Mouse (Mus musculus) MEL (cell line): Measurements from ENCODE around the gene Ttc25. TPM values are rescaled to one million over a fixed set of nuclear protein-coding genes. Genes with fewer than 3 reads are reported as not detected.

ENCODE experiments used
- DNase-seq: peaks from one replicate; pipeline ENCODE4 v3.0.0; 2011; ENCODE audit warnings: low read depth, low spot score
- H3K27ac ChIP-seq: 2 replicates; pipeline ENCODE4 v1.5.1; 2012; ENCODE audit warnings: low read depth, mild to moderate bottlenecking, control low read depth, low read length, moderate library complexity; ENCODE audit not compliant: control insufficient read depth
- H3K27me3 ChIP-seq, 2 experiments: fragments of 150-350 bp in 1 of 2; sonication (generic) in 1 of 2; 2 replicates each; pipeline ENCODE4 v1.6.1; 2012; ENCODE audit warnings: low read length in 2 of 2, mild to moderate bottlenecking in 2 of 2, improper control_type of control experiment in 1 of 2, moderate library complexity in 1 of 2; ENCODE audit not compliant: insufficient read depth in 2 of 2, control insufficient read depth in 1 of 2
- H3K36me3 ChIP-seq, 2 experiments: 2 replicates each; pipeline ENCODE4 v1.6.1; 2012 to 2014; ENCODE audit warnings: low read length in 2 of 2, improper control_type of control experiment in 1 of 2, inconsistent platforms in 1 of 2, mild to moderate bottlenecking in 1 of 2; ENCODE audit not compliant: insufficient read depth in 2 of 2, control insufficient read depth in 1 of 2
- H3K4me1 ChIP-seq, 2 experiments: fragments of 150-350 bp in 1 of 2; sonication (generic) in 1 of 2; 2 replicates each; pipeline ENCODE4 v1.6.1; 2012; ENCODE audit warnings: low read length in 2 of 2, improper control_type of control experiment in 1 of 2, mild to moderate bottlenecking in 1 of 2; ENCODE audit not compliant: insufficient read depth in 2 of 2, control insufficient read depth in 1 of 2
- H3K4me3 ChIP-seq, 2 experiments: fragments of 150-350 bp in 1 of 2; sonication (generic) in 1 of 2; 2 replicates each; pipeline ENCODE4 v1.5.1; 2012; ENCODE audit warnings: low read depth in 2 of 2, low read length in 2 of 2, mild to moderate bottlenecking in 2 of 2, moderate library complexity in 2 of 2, control low read depth in 1 of 2, improper control_type of control experiment in 1 of 2; ENCODE audit not compliant: control insufficient read depth in 1 of 2, insufficient read depth in 1 of 2
- H3K79me2 ChIP-seq: 2 replicates; pipeline ENCODE4 v1.6.1; 2012; ENCODE audit warnings: mild to moderate bottlenecking, low read length, moderate library complexity; ENCODE audit not compliant: control insufficient read depth, poor library complexity, insufficient read depth
- H3K9ac ChIP-seq: 2 replicates; pipeline ENCODE4 v1.6.1; 2012; ENCODE audit warnings: low read depth, mild to moderate bottlenecking, control low read depth, low read length, moderate library complexity; ENCODE audit not compliant: control insufficient read depth, poor library complexity, severe bottlenecking
- H3K9me3 ChIP-seq: fragments of 150-350 bp; sonication (generic); replicated peaks from 2 replicates; pipeline ENCODE4 v1.6.1; 2012; ENCODE audit warnings: mild to moderate bottlenecking, low read length, improper control_type of control experiment, moderate library complexity; ENCODE audit not compliant: insufficient read depth
- CHD1 ChIP-seq: IDR thresholded peaks from 2 replicates; pipeline ENCODE4 v1.6.1; 2012; ENCODE audit warnings: low read depth, mild to moderate bottlenecking, inconsistent platforms, low read length, improper control_type of control experiment
- E2F4 ChIP-seq: IDR thresholded peaks from 2 replicates; pipeline ENCODE4 v1.6.1; 2011; ENCODE audit warnings: low read depth, low read length, improper control_type of control experiment, borderline replicate concordance
- ELF1 ChIP-seq: IDR thresholded peaks from 2 replicates; pipeline ENCODE4 v1.6.1; 2014; ENCODE audit warnings: low read depth, mild to moderate bottlenecking, inconsistent platforms, low read length, improper control_type of control experiment, moderate library complexity
- EP300 ChIP-seq, 2 experiments: IDR thresholded peaks; 2 replicates each; pipeline ENCODE4 v1.6.1; 2011; ENCODE audit warnings: improper control_type of control experiment in 2 of 2, low read length in 2 of 2, low read depth in 1 of 2, mild to moderate bottlenecking in 1 of 2
- ETS1 ChIP-seq: IDR thresholded peaks from 2 replicates; pipeline ENCODE4 v1.6.1; 2012; ENCODE audit warnings: low read depth, mild to moderate bottlenecking, inconsistent platforms, low read length, improper control_type of control experiment, moderate library complexity
- GABPA ChIP-seq: IDR thresholded peaks from 2 replicates; pipeline ENCODE4 v1.6.1; 2012; ENCODE audit warnings: low read depth, mild to moderate bottlenecking, inconsistent platforms, low read length, improper control_type of control experiment, moderate library complexity
- GATA1 ChIP-seq: IDR thresholded peaks from 2 replicates; pipeline ENCODE4 v1.6.1; 2011; ENCODE audit warnings: low read depth, low read length, improper control_type of control experiment
- HCFC1 ChIP-seq: IDR thresholded peaks from 2 replicates; pipeline ENCODE4 v1.6.1; 2012; ENCODE audit warnings: low read depth, mild to moderate bottlenecking, inconsistent platforms, low read length, improper control_type of control experiment, moderate library complexity
- MAFK ChIP-seq: IDR thresholded peaks from 2 replicates; pipeline ENCODE4 v1.6.1; 2011; ENCODE audit warnings: low read depth, mild to moderate bottlenecking, low read length, improper control_type of control experiment, borderline replicate concordance
- MAX ChIP-seq: IDR thresholded peaks from 2 replicates; pipeline ENCODE4 v1.6.1; 2011; ENCODE audit warnings: low read length, improper control_type of control experiment
- MAZ ChIP-seq: IDR thresholded peaks from 2 replicates; pipeline ENCODE4 v1.6.1; 2012; ENCODE audit warnings: low read depth, mild to moderate bottlenecking, inconsistent platforms, low read length, improper control_type of control experiment
- MXI1 ChIP-seq: IDR thresholded peaks from 2 replicates; pipeline ENCODE4 v1.6.1; 2011; ENCODE audit warnings: mild to moderate bottlenecking, low read depth, low read length, improper control_type of control experiment
- MYB ChIP-seq: IDR thresholded peaks from 2 replicates; pipeline ENCODE4 v1.6.1; 2011; ENCODE audit warnings: mild to moderate bottlenecking, low read depth, low read length, improper control_type of control experiment
- MYC ChIP-seq: IDR thresholded peaks from 2 replicates; pipeline ENCODE4 v1.6.1; 2011; ENCODE audit warnings: low read depth, mild to moderate bottlenecking, low read length, improper control_type of control experiment, moderate library complexity
- NELFE ChIP-seq: IDR thresholded peaks from 2 replicates; pipeline ENCODE4 v1.6.1; 2011; ENCODE audit warnings: low read depth, low read length, improper control_type of control experiment
- NRF1 ChIP-seq: IDR thresholded peaks from 2 replicates; pipeline ENCODE4 v1.6.1; 2014; ENCODE audit warnings: low read depth, mild to moderate bottlenecking, inconsistent platforms, low read length, improper control_type of control experiment, moderate library complexity; ENCODE audit not compliant: poor library complexity, insufficient read depth, severe bottlenecking
- POLR2A ChIP-seq, 2 experiments: IDR thresholded peaks; 2 replicates each; pipeline ENCODE4 v1.6.1; 2011 to 2012; ENCODE audit warnings: low read length in 2 of 2, mild to moderate bottlenecking in 2 of 2, control low read depth in 1 of 2, improper control_type of control experiment in 1 of 2, low read depth in 1 of 2, moderate library complexity in 1 of 2; ENCODE audit not compliant: control insufficient read depth in 1 of 2, insufficient read depth in 1 of 2, poor library complexity in 1 of 2
- POLR2AphosphoS2 ChIP-seq: IDR thresholded peaks from 2 replicates; pipeline ENCODE4 v1.6.1; 2011; ENCODE audit warnings: low read length, improper control_type of control experiment
- SIN3A ChIP-seq: IDR thresholded peaks from 2 replicates; pipeline ENCODE4 v1.6.1; 2012; ENCODE audit warnings: low read length, improper control_type of control experiment, inconsistent platforms
- TAL1 ChIP-seq: IDR thresholded peaks from 2 replicates; pipeline ENCODE4 v1.6.1; 2012; ENCODE audit warnings: mild to moderate bottlenecking, inconsistent platforms, low read length, moderate library complexity, mixed read lengths
- TBP ChIP-seq: IDR thresholded peaks from 2 replicates; pipeline ENCODE4 v1.8.0; 2011; ENCODE audit warnings: low read depth, low read length, improper control_type of control experiment
- TCF12 ChIP-seq: IDR thresholded peaks from 2 replicates; pipeline ENCODE4 v1.6.1; 2014; ENCODE audit warnings: low read depth, mild to moderate bottlenecking, inconsistent platforms, low read length, improper control_type of control experiment, moderate library complexity
- polyA plus RNA-seq, 2 experiments: library from polyadenylated mRNA; stranded (reverse) in 1 of 2; unstranded in 1 of 2; fragments of >175 nt in 1 of 2; fragments of >200 nt in 1 of 2; gene quantifications; 2 replicates each; pipeline versions ENCODE4 v1.2.1 to v1.2.4; 2012; ENCODE audit warnings: low replicate concordance in 2 of 2, low read depth in 1 of 2; ENCODE audit not compliant: insufficient read length in 2 of 2, insufficient read depth in 1 of 2, missing spikeins in 1 of 2
- total RNA-seq: library from RNA; depleted of rRNA; stranded (reverse); fragments of 300-350 nt; gene quantifications from 2 replicates; pipeline ENCODE4 v1.2.3, GENCODE M21; 2012

Gene Ttc25
- total and polyA plus RNA-seq, 3 experiments: 0.46 to 0.92 TPM; not detected in 1

- H3K4me1 ChIP-seq: peaks cover 5 to 20% of the 10 kb centered on the region in 2 experiments
- no peak overlapping the region for H3K4me3 ChIP-seq
Observed at GRCm38 (mm10) chr11:100617480-100617879, 72.1 kb downstream of the Ttc25 start.

GRCm38 (mm10) chr11:100618761-100619484, 73.5 kb downstream of the Ttc25 start, which contains the start of gene Nkiras2:
Gene Nkiras2 (plus strand): TSS chr11:100619244.
- Histone ChIP-seq H3K36me3 (peaks cover 5 to 28% of the 10 kb centered on the region in 2 experiments), H3K4me3 (peak within 1 kb of the TSS; percentile 87 to 94), H3K79me2 (peaks cover 56% of the 10 kb centered on the region)
- TF ChIP-seq NELFE: peak; percentile 71
- peak; percentile 89 for TF ChIP-seq SIN3A
- TF ChIP-seq ETS1: no peak; the same call in 1 of the 2 replicates
- TF ChIP-seq POLR2AphosphoS2: no peak; the same call in none of the 2 replicates
- 0 out of 2 replicates have a peak, but pooled peaks have one; percentile 30 for TF ChIP-seq TCF12
- peak; percentile 94 for TF ChIP-seq MAZ
- TF ChIP-seq TAL1: no peak
- TF ChIP-seq HCFC1: peak; percentile 75
- no peak for TF ChIP-seq POLR2A (IDR thresholded peaks at IDR 0.05; ENCODE audit: control insufficient read depth in 1 of 2, insufficient read depth in 1 of 2, low read depth in 1 of 2, low read length in 2 of 2, poor library complexity in 1 of 2)
- 0 out of 2 replicates have a peak, but pooled peaks have one; percentile 8 for TF ChIP-seq NRF1
- TF ChIP-seq MYC: peak; percentile 12; the same call in 1 of the 2 replicates
- no peak for TF ChIP-seq GATA1
- no peak for TF ChIP-seq GABPA
- peak; percentile 26; the same call in 1 of the 2 replicates for TF ChIP-seq TBP
- peak; percentile 41 for TF ChIP-seq MAX
- TF ChIP-seq MXI1: peak; percentile 87
- peak in 1 of 2 experiments; percentile 32; a peak in 2 of 4 replicates for TF ChIP-seq EP300 (IDR thresholded peaks at IDR 0.05; ENCODE audit: low read depth in 1 of 2, low read length in 2 of 2)
- peak; percentile 55; the same call in 1 of the 2 replicates for TF ChIP-seq ELF1
- TF ChIP-seq MYB: no peak
- TF ChIP-seq, all 39 proteins: peak for 12
- H3K4me1 ChIP-seq: peaks cover 5 to 24% of the 10 kb centered on the region in 2 experiments
- H3K27ac ChIP-seq: peak within 1 kb of the TSS; percentile 90
- H3K9ac ChIP-seq: peak within 1 kb of the TSS; percentile 94
- H3K27me3 ChIP-seq: no peaks in the 10 kb centered on the region
- DNase-seq: peak; percentile 95
- H3K9me3 ChIP-seq: no peaks in the 10 kb centered on the region

More at GRCm38 (mm10) chr11:100617480-100617879, 72.1 kb downstream of the Ttc25 start:
- Histone ChIP-seq H3K27me3 (no peaks in the 10 kb centered on the region), H3K36me3 (peaks cover 7 to 28% of the 10 kb centered on the region in 2 experiments), H3K9ac (no peak overlapping the region; the same call in 1 of the 2 replicates), H3K9me3 (no peaks in the 10 kb centered on the region), H3K79me2 (peaks cover 64% of the 10 kb centered on the region), H3K27ac (no peak overlapping the region)
- TF ChIP-seq E2F4: no peak
- TF ChIP-seq TCF12: no peak
- TF ChIP-seq EP300 (IDR thresholded peaks at IDR 0.05; ENCODE audit: low read depth in 1 of 2, low read length in 2 of 2): no peak
- no peak for TF ChIP-seq POLR2AphosphoS2
- no peak for TF ChIP-seq TAL1
- TF ChIP-seq MAFK: no peak
- TF ChIP-seq MAZ: no peak
- TF ChIP-seq CHD1: no peak
- DNase-seq: no peak
